Comparison of ENCODE assay signal across 8 mouse cellular contexts in the genomic region with DNA sequence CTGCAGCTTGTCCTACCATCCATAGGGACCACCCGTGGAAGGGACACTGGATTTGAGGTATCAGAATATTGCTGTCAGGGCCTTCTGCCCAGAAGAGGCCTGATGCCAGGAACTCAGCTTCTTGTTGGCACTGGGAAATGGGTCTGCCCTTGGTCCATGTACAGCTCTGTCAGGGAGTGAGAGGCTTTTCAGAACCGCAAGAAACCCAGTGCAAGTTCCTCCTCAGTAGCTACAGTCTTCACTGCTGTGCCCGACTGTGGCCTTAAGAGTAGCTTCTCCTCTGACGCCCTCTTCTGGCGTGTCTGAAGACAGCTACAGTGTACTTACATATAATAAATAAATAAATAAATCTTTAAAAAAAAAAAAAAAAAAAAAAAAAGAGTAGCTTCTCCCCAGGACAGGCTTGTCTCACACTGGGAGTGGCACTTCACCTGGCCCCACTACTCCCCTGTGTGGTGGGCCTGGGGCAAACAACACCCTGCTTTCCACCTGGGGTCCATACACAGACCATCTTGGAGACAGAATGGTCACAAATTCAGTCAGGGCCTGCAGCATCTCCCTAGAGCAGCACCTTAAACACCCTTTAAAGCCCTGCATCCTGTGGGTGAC. TPM values are rescaled to one million over a fixed set of nuclear protein-coding genes. Genes with fewer than 3 reads are reported as not detected.
DNase-seq lines count a peak whose midpoint lies in the region; ATAC-seq and TF ChIP-seq lines count a peak whose summit lies in the region.

No protein-coding gene starts in this region.

- H3K9ac ChIP-seq in forebrain, embryonic 11.5 days (ENCODE audit: low read length) = peak overlapping the region; percentile 41; the same call in 1 of the 2 replicates
- H3K9ac ChIP-seq in liver, embryonic 11.5 days (ENCODE audit: low read depth, low read length) = peak overlapping the region; percentile 12; the same call in 1 of the 2 replicates

- TF ChIP-seq POLR2A in lung, adult 2 months (IDR thresholded peaks at IDR 0.05; ENCODE audit: borderline replicate concordance, extremely low read depth, low read depth, low read length) = no peak
- TF ChIP-seq POLR2A in brain, embryonic 14.5 days (IDR thresholded peaks at IDR 0.05; ENCODE audit: borderline replicate concordance, extremely low read depth, insufficient read depth, insufficient read length, poor library complexity, severe bottlenecking) = no peak
- no peak for TF ChIP-seq POLR2A in small intestine, adult 2 months (IDR thresholded peaks at IDR 0.05; ENCODE audit: low read depth, low read length)

- TF ChIP-seq CTCF in lung, adult 2 months (IDR thresholded peaks at IDR 0.05; ENCODE audit: insufficient read depth, low read length) = peak; percentile 38
- peak; percentile 28; the same call in 1 of the 2 replicates for TF ChIP-seq CTCF in brain, embryonic 14.5 days (IDR thresholded peaks at IDR 0.05; ENCODE audit: borderline replicate concordance, extremely low read depth, insufficient read depth, insufficient read length)
- peak; percentile 29; the same call in 1 of the 2 replicates for TF ChIP-seq CTCF in small intestine, adult 2 months (IDR thresholded peaks at IDR 0.05; ENCODE audit: extremely low read depth, insufficient read length, insufficient replicate concordance, low read depth, low read length)

- peaks cover 16% of the 10 kb centered on the region for H3K36me3 ChIP-seq in forebrain, embryonic 11.5 days (ENCODE audit: control insufficient read depth, insufficient read depth, low read length)
- H3K36me3 ChIP-seq in liver, embryonic 11.5 days (ENCODE audit: control insufficient read depth, insufficient read depth, low read length) = peaks cover 38% of the 10 kb centered on the region
- peaks cover 32% of the 10 kb centered on the region for H3K36me3 ChIP-seq in small intestine, adult 2 months (ENCODE audit: control insufficient read depth, insufficient read depth, low read length)

- no peaks in the 10 kb centered on the region for H3K27me3 ChIP-seq in forebrain, embryonic 11.5 days (ENCODE audit: control insufficient read depth, insufficient read depth, low read length)
- H3K27me3 ChIP-seq in liver, embryonic 11.5 days (replicated peaks; ENCODE audit: control insufficient read depth, insufficient read depth, low read length) = no peaks in the 10 kb centered on the region
- no peaks in the 10 kb centered on the region for H3K27me3 ChIP-seq in small intestine, adult 2 months (ENCODE audit: control insufficient read depth, insufficient read depth, low read length)

- H3K4me1 ChIP-seq in lung, adult 2 months (ENCODE audit: control insufficient read depth, insufficient read depth, low read length) = peaks cover 2% of the 10 kb centered on the region
- peaks cover 5% of the 10 kb centered on the region for H3K4me1 ChIP-seq in forebrain, embryonic 11.5 days (replicated peaks; ENCODE audit: control insufficient read depth, insufficient read depth, low read length)
- H3K4me1 ChIP-seq in liver, embryonic 11.5 days (replicated peaks; ENCODE audit: control insufficient read depth, insufficient read depth, low read length) = peaks cover 14% of the 10 kb centered on the region
- no peaks in the 10 kb centered on the region; the same call in 1 of the 2 replicates for H3K4me1 ChIP-seq in small intestine, adult 2 months (ENCODE audit: control insufficient read depth, insufficient read depth, insufficient read length, low read length)

- no peaks in the 10 kb centered on the region for H3K9me3 ChIP-seq in forebrain, embryonic 11.5 days (ENCODE audit: control insufficient read depth, low read length)
- H3K9me3 ChIP-seq in liver, embryonic 11.5 days (ENCODE audit: control insufficient read depth, low read length) = no peaks in the 10 kb centered on the region

- no peak overlapping the region for H3K4me3 ChIP-seq in lung, adult 2 months (replicated peaks; ENCODE audit: extremely low read depth, low read depth, low read length)
- no peak overlapping the region for H3K4me3 ChIP-seq in forebrain, embryonic 11.5 days (ENCODE audit: low read depth, low read length)
- no peak overlapping the region for H3K4me3 ChIP-seq in liver, embryonic 11.5 days (ENCODE audit: low read depth, low read length)
- no peak overlapping the region for H3K4me3 ChIP-seq in small intestine, adult 2 months (ENCODE audit: low read depth, low read length)

- 30% methylated on average over 5 of the region's 5 CpGs for WGBS in lung, adult 2 months
- WGBS in forebrain, embryonic 11.5 days = 45% methylated on average over 5 of the region's 5 CpGs
- WGBS in liver, embryonic 11.5 days = 50% methylated on average over 5 of the region's 5 CpGs
- WGBS in small intestine, adult 2 months = 46% methylated on average over 5 of the region's 5 CpGs

- H3K27ac ChIP-seq in forebrain, embryonic 11.5 days (ENCODE audit: low read depth, low read length) = peak overlapping the region; percentile 41; the same call in 1 of the 2 replicates
- peak overlapping the region; percentile 30 for H3K27ac ChIP-seq in liver, embryonic 11.5 days (ENCODE audit: low read depth, low read length)
- no peak overlapping the region for H3K27ac ChIP-seq in small intestine, adult 2 months (ENCODE audit: insufficient read depth, low read depth, low read length)

- H3K4me2 ChIP-seq in forebrain, embryonic 11.5 days (ENCODE audit: low read depth, low read length, severe bottlenecking) = no peak overlapping the region
- H3K4me2 ChIP-seq in liver, embryonic 11.5 days = no peak overlapping the region

- ATAC-seq in forebrain, embryonic 11.5 days (replicated peaks; ENCODE audit: low FRiP score) = no peak
- no peak for ATAC-seq in liver, embryonic 11.5 days (replicated peaks; ENCODE audit: low FRiP score)

- no peak for DNase-seq in lung, adult 2 months
- DNase-seq in lung, postnatal 25 days (ENCODE audit: low spot score) = no peak
- peak; percentile 88 for DNase-seq in brain, embryonic 14.5 days (ENCODE audit: low read depth)
- peak; percentile 76 for DNase-seq in forebrain, embryonic 11.5 days (ENCODE audit: low spot score)
- DNase-seq in liver, embryonic 11.5 days (ENCODE audit: low spot score) = no peak
- no peak for DNase-seq in gastrocnemius, adult 8-10 months (ENCODE audit: low spot score in 2 of 2)
- DNase-seq in testis, postnatal 14 days (ENCODE audit: low spot score) = no peak

RNA-seq across cellular contexts. Expression of a gene that starts 4.0 kb away (rescaled TPM):
- polyA plus RNA-seq in lung, adult 2 months (2012; rRNA removed) = 421 and 497 TPM in 2 replicates
- 272 and 426 TPM in 2 replicates for polyA plus RNA-seq in brain, embryonic 14.5 days (2012; rRNA removed)
- 219 and 265 TPM in 2 replicates for polyA plus RNA-seq in forebrain, embryonic 11.5 days (2014; fragmentation: Nextera tagmentation; extraction: Ambion mirVana)
- 401 and 427 TPM in 2 replicates for polyA plus RNA-seq in liver, embryonic 11.5 days (2014; fragmentation: Nextera tagmentation; extraction: Ambion mirVana)
- polyA plus RNA-seq in small intestine, adult 2 months (2012; rRNA removed) = 800 and 1,176 TPM in 2 replicates
- total RNA-seq in gastrocnemius, adult 8-10 months (2022) = 100 to 1,000 TPM; 576 to 623 (median 605) TPM

RNA-seq across cellular contexts. Expression of a gene that starts 15.9 kb away (rescaled TPM):
- polyA plus RNA-seq in lung, adult 2 months (2012; rRNA removed) = 26.4 and 29.7 TPM in 2 replicates
- polyA plus RNA-seq in brain, embryonic 14.5 days (2012; rRNA removed) = 15.3 and 19.8 TPM in 2 replicates
- 20.4 and 24.1 TPM in 2 replicates for polyA plus RNA-seq in forebrain, embryonic 11.5 days (2014; fragmentation: Nextera tagmentation; extraction: Ambion mirVana)
- polyA plus RNA-seq in liver, embryonic 11.5 days (2014; fragmentation: Nextera tagmentation; extraction: Ambion mirVana) = 49.0 and 49.7 TPM in 2 replicates
- polyA plus RNA-seq in small intestine, adult 2 months (2012; rRNA removed) = 13.1 and 55.2 TPM in 2 replicates
- total RNA-seq in gastrocnemius, adult 8-10 months (2022) = 10 to 100 TPM; 19.5 to 33.6 (median 33.4) TPM

RNA-seq across cellular contexts. Expression of a gene that starts 16.4 kb away (rescaled TPM):
- 65.9 and 68.5 TPM in 2 replicates for polyA plus RNA-seq in lung, adult 2 months (2012; rRNA removed)
- 158 and 207 TPM in 2 replicates for polyA plus RNA-seq in brain, embryonic 14.5 days (2012; rRNA removed)
- 53.2 and 55.4 TPM in 2 replicates for polyA plus RNA-seq in forebrain, embryonic 11.5 days (2014; fragmentation: Nextera tagmentation; extraction: Ambion mirVana)
- polyA plus RNA-seq in liver, embryonic 11.5 days (2014; fragmentation: Nextera tagmentation; extraction: Ambion mirVana) = 49.2 and 55.0 TPM in 2 replicates
- polyA plus RNA-seq in small intestine, adult 2 months (2012; rRNA removed) = 46.6 and 89.3 TPM in 2 replicates
- total RNA-seq in gastrocnemius, adult 8-10 months (2022) = 10 to 100 TPM; 31.8 to 38.5 (median 34.6) TPM

RNA-seq across cellular contexts. Expression of a gene that starts 18.7 kb away (rescaled TPM):
- 39.6 and 42.0 TPM in 2 replicates for polyA plus RNA-seq in lung, adult 2 months (2012; rRNA removed)
- 59.1 and 61.2 TPM in 2 replicates for polyA plus RNA-seq in brain, embryonic 14.5 days (2012; rRNA removed)
- 75.6 and 79.4 TPM in 2 replicates for polyA plus RNA-seq in forebrain, embryonic 11.5 days (2014; fragmentation: Nextera tagmentation; extraction: Ambion mirVana)
- polyA plus RNA-seq in liver, embryonic 11.5 days (2014; fragmentation: Nextera tagmentation; extraction: Ambion mirVana) = 67.7 and 71.0 TPM in 2 replicates
- polyA plus RNA-seq in small intestine, adult 2 months (2012; rRNA removed) = 11.6 and 23.7 TPM in 2 replicates
- total RNA-seq in gastrocnemius, adult 8-10 months (2022) = 10 to 100 TPM; 12.7 to 16.9 (median 15.2) TPM

RNA-seq across cellular contexts. Expression of a gene that starts 47.4 kb away (rescaled TPM):
- 1,318 and 1,397 TPM in 2 replicates for polyA plus RNA-seq in lung, adult 2 months (2012; rRNA removed)
- 2,157 and 2,683 TPM in 2 replicates for polyA plus RNA-seq in brain, embryonic 14.5 days (2012; rRNA removed)
- polyA plus RNA-seq in forebrain, embryonic 11.5 days (2014; fragmentation: Nextera tagmentation; extraction: Ambion mirVana) = 858 and 895 TPM in 2 replicates
- 1,270 and 1,408 TPM in 2 replicates for polyA plus RNA-seq in liver, embryonic 11.5 days (2014; fragmentation: Nextera tagmentation; extraction: Ambion mirVana)
- 741 and 887 TPM in 2 replicates for polyA plus RNA-seq in small intestine, adult 2 months (2012; rRNA removed)
- total RNA-seq in gastrocnemius, adult 8-10 months (2022) = 100 to 1,000 TPM; 626 to 776 (median 688) TPM

Comparison
In these comparisons a context has a peak if more than half of its experiments do, and no peak if none do; other contexts are left out.
1. DNase-seq: peak in brain, embryonic 14.5 days (single experiment) and forebrain, embryonic 11.5 days (single experiment); none in lung, adult 2 months (single experiment), lung, postnatal 25 days (single experiment), liver, embryonic 11.5 days (single experiment), gastrocnemius, adult 8-10 months (0 of 2) and testis, postnatal 14 days (single experiment).
2. Peak in every context shown above with its lines, with median percentiles within 50 percentile points of each other: CTCF ChIP-seq.